Mouse (Mus musculus) adrenal gland, postnatal 36 days (tissue): ENCODE results near the gene Exd1. TPM values are rescaled to one million over a fixed set of nuclear protein-coding genes. Genes with fewer than 3 reads are reported as not detected.
"Not testable (repeated sequence)": the region's sequence is repeated elsewhere in the genome, so short reads cannot be mapped to it uniquely, and the experiment has no call there.

Source experiments
- DNase-seq, 2 experiments: peaks; one replicate each; pipeline ENCODE4 v3.0.0; 2021; ENCODE audit warnings: mixed read lengths in 1 of 2
- total RNA-seq, 2 experiments: library from RNA; stranded (reverse); gene quantifications; 2 replicates each; pipeline ENCODE4 v1.2.3; 2021

The Exd1 gene
- total RNA-seq, 2 experiments from 2014 or later: 1.6 to 2.0 TPM

- peak; percentile 72 to 81 for DNase-seq
Measured at GRCm38 (mm10) chr2:119542106-119542505, 5.3 kb downstream of the Exd1 start.

DNA sequence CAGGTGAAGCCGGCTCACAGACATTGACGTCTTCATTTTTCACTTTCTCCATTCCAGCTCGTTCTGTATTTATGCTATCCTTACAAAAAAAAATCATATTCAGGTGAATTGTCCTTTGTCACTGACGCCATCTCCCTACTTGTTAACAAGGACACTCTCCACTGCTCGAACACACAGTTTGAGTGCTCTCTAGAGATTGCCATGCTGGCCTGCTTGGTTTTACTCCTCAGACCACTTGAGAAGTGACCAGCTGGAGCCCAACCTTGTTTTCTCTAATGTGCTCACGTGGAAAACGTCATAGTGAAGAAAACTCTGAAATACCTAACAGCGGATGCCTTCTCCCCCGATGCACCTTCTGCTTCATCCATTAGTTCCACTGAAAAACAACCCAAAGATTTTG lies 8.6 kb downstream of the Exd1 start:
- DNase-seq: no peak

DNA sequence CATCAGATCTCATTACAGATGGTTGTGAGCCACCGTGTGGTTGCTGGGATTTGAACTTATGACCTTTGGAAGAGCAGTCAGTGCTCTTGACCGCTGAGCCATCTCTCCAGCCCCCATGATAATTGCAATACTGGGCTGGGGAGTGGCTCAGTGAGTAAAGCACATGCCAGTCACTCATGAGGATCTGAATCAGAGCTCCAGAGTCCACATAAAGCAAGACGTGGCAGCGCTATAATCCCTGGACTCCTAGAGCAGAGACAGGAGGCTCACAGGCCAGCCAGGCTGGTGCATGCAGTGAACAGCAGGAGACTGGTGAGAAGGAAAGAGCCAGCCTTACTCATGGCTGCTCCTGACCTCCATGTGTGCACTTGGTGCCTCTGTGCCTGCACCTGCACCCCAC lies 22.0 kb downstream of the Exd1 start:
- DNase-seq: no peak

DNA sequence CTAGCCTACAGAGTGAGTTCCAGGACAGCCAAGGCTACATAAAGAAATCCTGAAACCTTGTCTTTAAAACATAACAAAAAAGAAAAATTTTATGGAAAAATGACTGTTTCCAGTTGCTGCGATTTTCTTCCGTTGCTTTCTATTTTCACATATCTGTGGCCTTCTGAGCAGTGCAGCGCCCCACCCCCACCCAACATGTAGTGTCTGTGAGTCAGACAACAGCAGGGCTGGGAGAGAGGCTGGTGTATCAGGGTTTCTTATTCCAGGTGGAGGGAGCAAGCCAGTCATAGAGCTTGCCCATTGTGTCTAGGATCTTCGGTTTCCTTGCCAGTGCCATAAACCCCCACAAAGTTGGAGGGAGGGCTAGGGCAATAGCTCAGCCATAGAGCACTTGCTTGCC lies 23.6 kb downstream of the Exd1 start:
- DNase-seq: peak; percentile 39 to 40

DNA sequence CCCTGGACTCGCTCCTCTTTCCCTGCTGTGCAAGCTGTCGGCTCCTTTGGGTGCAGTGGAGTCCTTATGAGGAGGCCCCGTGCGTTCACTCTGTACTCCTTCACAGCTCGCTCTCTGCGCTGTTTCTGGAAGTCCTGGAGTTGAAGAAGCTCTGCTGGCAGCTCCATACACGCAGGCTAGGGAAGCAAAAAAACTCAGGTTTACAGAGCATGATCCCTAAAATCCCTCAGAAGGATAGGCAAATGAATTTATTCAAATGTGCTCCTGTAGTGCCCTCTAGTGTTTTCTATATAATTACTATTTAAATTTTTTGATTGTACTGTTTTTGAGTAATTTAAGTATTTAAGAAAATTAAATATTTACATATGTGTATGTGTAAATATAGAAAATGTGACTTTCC lies 26.9 kb downstream of the Exd1 start:
- no peak for DNase-seq

- no peak for DNase-seq
Measured at GRCm38 (mm10) chr2:119516811-119517210, 30.6 kb downstream of the Exd1 start.

DNA sequence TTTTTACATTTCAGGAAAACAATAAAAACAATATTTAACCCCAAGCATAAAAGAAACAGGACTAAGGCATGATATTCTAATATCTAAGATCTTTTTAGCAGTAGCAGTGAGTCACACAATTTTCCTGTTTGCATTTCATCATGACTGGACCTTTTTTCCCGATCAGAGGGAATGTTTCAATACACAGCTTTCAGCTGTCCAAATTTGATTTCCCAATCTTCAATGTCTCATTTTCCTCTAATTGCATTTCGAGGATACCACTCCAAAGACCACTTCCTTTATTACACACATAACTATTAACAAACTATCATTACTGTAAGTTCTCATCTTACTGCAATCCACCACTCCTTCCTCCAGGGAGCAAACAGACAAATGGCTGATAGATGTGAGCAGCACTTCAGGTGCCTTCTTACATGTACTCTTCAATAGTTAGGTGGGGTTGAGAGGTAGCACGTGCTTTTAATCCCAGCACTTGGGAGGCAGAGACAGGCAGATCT lies 33.4 kb downstream of the Exd1 start:
- no peak for DNase-seq

DNA sequence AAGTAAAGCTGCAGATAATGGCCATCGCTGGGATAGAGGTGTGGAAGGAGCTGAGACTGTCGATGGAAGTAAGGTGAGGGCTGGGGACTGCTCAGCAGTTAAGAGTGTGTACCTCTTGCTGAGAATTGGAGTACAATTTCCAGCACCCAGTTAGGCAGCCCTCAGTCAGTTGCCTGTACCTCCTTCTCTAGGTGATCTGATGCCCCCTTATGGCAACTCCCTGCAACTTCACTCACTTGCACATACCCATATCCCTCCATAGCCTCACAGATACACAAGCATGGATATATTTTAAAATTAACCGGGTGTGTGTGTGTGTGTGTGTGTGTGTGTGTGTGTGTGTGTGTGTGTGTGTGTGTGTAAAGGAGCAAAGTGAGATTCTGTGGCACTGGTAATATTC lies 35.1 kb downstream of the Exd1 start:
- no peak for DNase-seq

DNA sequence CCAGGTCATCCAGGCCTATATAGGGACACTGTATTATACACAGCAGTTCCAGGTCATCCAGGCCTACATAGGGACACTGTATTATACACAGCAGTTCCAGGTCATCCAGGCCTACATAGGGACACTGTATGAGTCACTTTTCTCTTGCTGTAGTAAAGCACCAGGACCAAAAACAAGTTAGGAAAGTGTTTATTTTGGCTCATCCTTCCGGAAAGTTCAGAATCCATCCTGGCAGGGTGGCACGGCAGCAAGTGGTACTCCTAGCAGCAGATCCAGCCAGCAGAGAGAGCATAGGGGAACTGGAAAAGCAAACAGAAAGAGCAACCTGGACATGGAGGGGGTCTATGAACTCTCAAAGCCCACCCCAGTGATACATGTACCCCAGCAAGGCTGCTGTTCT lies 36.6 kb downstream of the Exd1 start:
- DNase-seq: no peak

- not testable (repeated sequence) for DNase-seq
Measured at GRCm38 (mm10) chr2:119508518-119508917, 38.9 kb downstream of the Exd1 start.

DNA sequence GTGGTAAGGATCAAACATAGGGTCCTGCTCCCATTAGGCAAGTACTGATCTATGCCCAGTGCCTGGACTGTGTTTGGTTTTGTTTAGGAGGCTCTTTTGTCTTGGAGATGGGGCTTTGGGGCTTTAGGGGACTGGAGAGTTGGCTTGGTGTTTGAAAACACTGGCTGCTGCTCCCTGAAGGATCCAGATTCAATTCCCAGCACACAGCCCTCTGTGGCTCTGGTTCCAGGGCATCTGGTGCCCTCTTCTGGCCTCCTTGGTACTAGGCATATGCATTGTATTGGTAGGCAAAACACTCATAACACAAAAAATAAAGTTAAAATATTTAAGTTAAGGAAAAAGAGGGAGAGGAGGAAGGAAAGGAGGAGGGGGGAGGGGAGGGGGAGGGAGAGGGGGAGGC lies 40.3 kb downstream of the Exd1 start:
- DNase-seq: peak; percentile 11 to 40

GRCm38 (mm10) chr2:119500965-119501652 lies 46.3 kb downstream of the Exd1 start:
- DNase-seq: no peak

GRCm38 (mm10) chr2:119498859-119499258 lies 48.6 kb downstream of the Exd1 start:
- DNase-seq: no peak

DNA sequence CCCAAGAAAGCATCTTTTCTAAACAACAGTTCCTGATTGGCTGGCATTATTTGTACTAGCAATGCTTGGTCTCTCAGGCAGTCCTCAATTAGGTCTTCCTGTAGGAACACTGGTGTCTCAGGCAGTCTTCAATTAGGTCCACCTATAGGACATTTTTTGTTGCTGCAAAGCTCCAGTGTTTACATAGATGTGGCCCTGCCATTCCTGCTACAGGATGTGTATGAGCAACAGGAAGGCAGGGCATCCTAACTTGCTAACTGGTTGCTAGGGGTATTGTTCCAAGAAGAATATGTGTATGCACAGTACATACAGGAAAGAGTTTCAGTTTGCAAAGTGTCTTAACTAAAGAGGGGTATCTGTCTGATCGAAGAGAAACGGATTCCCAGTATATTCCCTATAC lies 51.3 kb downstream of the Exd1 start:
- no peak for DNase-seq

GRCm38 (mm10) chr2:119491953-119492352 lies 55.5 kb downstream of the Exd1 start:
- peak; percentile 49 to 55 for DNase-seq

GRCm38 (mm10) chr2:119486488-119486887 lies 60.9 kb downstream of the Exd1 start:
- DNase-seq: no peak

DNA sequence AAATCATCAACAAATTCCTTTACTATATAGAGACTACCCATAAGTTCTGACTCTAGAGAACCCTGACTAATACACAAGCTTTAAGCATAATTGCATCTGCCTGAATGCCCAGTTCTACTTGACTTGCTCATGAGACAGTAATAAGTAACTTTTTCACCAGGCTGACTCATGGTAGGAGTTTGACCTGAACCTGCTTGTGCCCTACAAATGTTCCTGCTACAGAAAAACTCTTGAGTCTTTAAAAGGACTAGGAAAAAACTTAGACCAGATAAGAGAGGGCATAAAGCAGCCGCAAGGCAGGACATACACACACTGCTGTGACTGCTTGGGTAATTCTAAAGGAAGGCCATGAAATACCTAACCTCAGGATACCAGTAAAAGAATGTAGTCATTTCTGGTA lies 65.1 kb downstream of the Exd1 start:
- no peak for DNase-seq

DNA sequence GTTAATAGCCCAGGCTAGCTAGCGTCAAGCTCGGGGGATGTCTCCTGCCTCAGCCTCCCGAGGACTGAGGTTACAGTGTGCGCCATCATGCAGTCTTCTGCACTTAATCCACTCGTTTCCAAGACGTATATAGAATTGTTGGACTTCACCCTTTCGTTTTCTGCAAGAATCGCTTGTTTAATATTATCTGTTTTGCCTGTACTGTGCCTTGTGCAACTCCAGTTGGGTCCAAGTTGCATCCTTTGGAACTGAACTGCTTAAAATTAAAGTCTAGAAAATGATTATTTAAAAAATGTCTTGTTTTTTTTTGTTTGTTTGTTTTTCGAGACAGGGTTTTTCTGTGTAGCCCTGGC lies 69.1 kb downstream of the Exd1 start:
- no peak for DNase-seq

DNA sequence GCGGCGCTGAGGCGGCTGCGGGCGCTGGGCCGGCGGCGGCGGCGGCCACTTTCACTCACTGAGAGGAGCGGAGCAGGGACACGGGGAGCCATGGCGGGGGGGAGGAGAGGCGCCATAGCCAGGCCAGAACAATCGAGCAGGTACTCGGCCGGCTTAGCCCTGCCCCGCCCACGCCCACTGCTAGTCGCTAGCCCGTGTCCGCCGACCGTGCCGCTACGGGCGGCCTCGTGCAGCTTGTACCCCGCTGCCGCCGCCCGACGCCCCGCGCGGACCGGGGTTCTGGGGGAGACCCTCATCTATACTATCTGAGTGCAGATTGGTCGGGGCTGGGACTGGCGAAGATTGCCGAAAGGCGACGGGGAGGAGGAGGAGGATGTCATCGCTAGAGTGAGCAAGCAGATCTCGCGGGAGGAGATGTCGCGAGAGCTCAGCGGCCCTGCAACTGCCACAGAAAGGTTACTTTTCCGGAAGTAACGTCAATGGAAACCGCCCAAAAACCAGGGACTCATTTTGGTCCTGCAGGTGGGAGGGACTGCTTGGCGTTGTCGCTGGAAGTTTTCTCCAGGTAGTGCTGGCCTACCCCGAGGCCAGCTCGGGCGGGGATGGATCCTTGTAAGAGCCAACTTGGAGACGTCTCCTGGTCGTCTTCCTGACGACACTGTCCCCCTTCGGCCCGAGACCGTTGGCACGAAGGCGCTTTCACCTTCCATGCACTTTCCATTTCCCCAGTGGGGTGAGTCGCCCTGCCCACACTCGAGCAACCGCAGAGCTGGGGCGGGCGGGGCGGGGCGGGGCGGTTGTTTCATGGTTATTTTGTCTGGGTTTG lies 69.6 kb downstream of the Exd1 start, which contains the start of gene Ino80:
Gene Ino80, minus strand, starts transcription at position 117 of the 826 bp plus-strand sequence.
- peak; percentile 98 to 99 for DNase-seq

DNA sequence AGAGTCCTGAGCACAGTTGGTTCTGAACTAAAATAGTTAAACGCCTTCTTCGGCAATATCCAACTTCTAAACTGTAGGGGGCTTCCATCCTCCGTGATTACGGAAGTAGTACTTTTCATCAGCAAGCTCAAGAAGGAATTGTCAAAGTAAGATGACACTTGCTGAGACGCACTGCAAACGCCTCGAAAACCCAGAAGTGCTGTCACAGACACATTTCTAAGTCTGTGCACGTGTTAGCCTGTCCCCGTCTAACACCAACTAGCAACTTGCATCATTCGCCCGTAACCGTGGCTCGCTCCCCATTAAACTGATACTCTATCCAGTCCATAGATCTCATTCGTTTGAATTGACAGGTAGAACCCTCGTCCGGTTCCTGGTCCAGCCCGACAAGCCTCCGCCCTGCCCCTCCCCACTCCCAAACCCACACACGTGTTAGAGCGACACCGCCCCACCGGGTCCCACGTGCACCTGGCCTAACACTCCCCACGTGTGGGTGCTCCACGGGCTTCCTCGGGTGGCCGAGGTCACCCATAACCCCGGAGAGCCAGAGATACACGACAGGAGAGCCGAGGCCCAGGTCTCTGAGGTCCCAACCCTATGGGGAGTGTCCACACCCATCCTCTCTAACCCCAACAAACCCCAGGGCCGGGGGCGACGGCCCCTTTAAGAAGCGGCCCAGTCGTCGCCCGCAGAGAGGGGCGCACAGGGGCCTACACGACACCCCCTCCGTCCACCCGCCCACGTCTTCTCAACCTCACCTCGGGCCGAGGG lies 70.6 kb downstream of the Exd1 start:
- peak; percentile 81 to 85 for DNase-seq

DNA sequence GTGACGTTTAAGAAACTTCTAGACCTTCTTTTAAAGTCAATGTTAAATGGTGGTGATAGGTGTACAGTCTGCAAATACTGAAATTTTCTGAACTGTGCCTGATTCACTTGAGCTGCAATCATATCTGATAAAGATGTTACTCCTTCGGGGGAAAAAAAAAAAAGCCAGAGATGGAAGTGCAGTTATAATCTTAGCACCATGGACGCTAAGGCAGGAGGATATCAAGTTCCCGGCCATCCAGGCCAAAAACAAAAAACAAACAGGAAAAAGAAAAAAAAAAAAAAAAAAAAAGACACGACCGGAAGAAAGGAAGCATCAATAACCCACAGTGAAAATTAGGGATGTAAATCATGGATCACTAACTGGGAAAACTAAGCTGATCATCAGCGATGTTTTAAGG lies 71.3 kb downstream of the Exd1 start:
- DNase-seq: no peak
